Mouse (Mus musculus) heart, postnatal 0 days (tissue): ENCODE measurements around the gene Gm39653.

ENCODE experiments used
- CTCF ChIP-seq: IDR thresholded peaks from 2 replicates; pipeline ENCODE4 v1.5.1; 2016; ENCODE audit warnings: antibody characterized with exemption, control low read depth, low read depth
- EP300 ChIP-seq: IDR thresholded peaks from 2 replicates; pipeline ENCODE4 v1.6.1; 2016; ENCODE audit warnings: antibody characterized with exemption, low read depth

DNA sequence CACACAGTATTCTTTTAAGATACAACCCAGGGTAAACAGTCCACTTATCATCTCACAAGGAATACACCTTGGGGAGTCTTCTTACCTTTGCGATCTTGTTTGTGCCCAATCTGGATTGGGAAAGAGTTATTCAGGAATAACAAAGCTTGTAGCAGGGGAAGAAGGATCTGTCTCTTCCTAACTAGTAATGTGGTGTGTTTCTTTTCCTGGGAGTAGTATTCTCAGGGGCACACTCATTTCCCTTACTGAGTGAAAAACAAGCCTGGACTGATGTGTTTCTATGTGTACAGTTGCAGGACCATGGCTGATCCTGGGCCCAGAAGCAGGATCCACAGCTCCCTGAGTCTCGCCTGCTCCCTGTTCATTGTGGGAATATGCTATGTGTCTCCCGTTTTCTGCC lies at the start of gene Gm39653:
- no peak for TF ChIP-seq CTCF
- TF ChIP-seq EP300: no peak
